Mouse (Mus musculus): ENCODE measurements at regions not wholly inside any gene's neighbourhood (a gene's known extent, or its start where the extent isn't known, plus 50 kb on each side); places are given as distances from the start of the nearest gene placed in this dataset.

- Histone ChIP-seq H3K79me2 (ENCODE audit: control insufficient read depth, insufficient read depth, low read length) (no peaks in the 10 kb centered on the region), H3K36me3 (ENCODE audit: control insufficient read depth, insufficient read depth, low read length) (no peaks in the 10 kb centered on the region), H3K27ac (replicated peaks; ENCODE audit: insufficient read depth, low read depth, low read length) (no peak overlapping the region), H3K4me1 (ENCODE audit: control insufficient read depth, insufficient read depth, low read length) (no peaks in the 10 kb centered on the region), H3K4me3 (ENCODE audit: insufficient read depth, low read depth, low read length) (no peak overlapping the region), H3K9ac (ENCODE audit: low read depth, low read length) (no peak overlapping the region), H3K27me3 (ENCODE audit: control insufficient read depth, insufficient read depth, low read length) (no peaks in the 10 kb centered on the region)
- TF ChIP-seq CTCF (IDR thresholded peaks at IDR 0.05; ENCODE audit: low read depth, low read length) (no peak), POLR2A (IDR thresholded peaks at IDR 0.05; ENCODE audit: extremely low read depth, insufficient read depth, low read length) (no peak)
- DNase-seq (ENCODE audit: extremely low read depth, low read depth, low spot score) = no peak
- WGBS = 95% methylated on average over 1 of the region's 1 CpGs
Measured at GRCm38 (mm10) chr14:55335586-55335985, 113.8 kb downstream of the Dhrs2 start.

GRCm38 (mm10) chr14:55336451-55337195, 114.8 kb downstream of the Dhrs2 start:
- WGBS = 43% methylated on average over 5 of the region's 5 CpGs
- DNase-seq (ENCODE audit: extremely low read depth, low read depth, low spot score) = no peak
- Histone ChIP-seq H3K27ac (replicated peaks; ENCODE audit: insufficient read depth, low read depth, low read length) (no peak overlapping the region), H3K4me1 (ENCODE audit: control insufficient read depth, insufficient read depth, low read length) (no peaks in the 10 kb centered on the region), H3K27me3 (ENCODE audit: control insufficient read depth, insufficient read depth, low read length) (no peaks in the 10 kb centered on the region), H3K79me2 (ENCODE audit: control insufficient read depth, insufficient read depth, low read length) (no peaks in the 10 kb centered on the region), H3K4me3 (ENCODE audit: insufficient read depth, low read depth, low read length) (no peak overlapping the region), H3K36me3 (ENCODE audit: control insufficient read depth, insufficient read depth, low read length) (no peaks in the 10 kb centered on the region), H3K9ac (ENCODE audit: low read depth, low read length) (no peak overlapping the region)
- TF ChIP-seq POLR2A (IDR thresholded peaks at IDR 0.05; ENCODE audit: extremely low read depth, insufficient read depth, low read length) (no peak), CTCF (IDR thresholded peaks at IDR 0.05; ENCODE audit: low read depth, low read length) (no peak)

DNA sequence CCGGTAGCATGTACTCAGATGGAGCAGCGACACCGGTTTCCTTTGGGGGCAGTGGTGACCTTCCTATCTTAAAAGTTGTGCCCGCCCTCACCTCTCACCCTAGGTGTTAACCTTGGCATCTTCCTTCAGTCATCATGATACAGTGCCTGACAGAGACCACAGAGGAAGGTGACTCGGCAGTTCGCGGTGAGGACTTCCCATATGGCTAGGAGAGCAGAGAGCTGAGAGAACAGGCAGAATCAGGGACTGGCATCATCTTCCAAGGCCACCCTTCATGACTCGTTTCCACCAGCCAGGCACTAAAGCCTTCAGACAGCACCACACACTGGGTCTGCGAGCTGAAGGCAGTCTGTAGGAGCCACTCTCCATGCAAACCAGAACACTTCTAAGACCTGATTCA, 116.2 kb downstream of the Dhrs2 start:
- H3K79me2 ChIP-seq (ENCODE audit: control insufficient read depth, insufficient read depth, low read length) = no peaks in the 10 kb centered on the region
- H3K4me3 ChIP-seq (ENCODE audit: insufficient read depth, low read depth, low read length) = no peak overlapping the region
- H3K27me3 ChIP-seq (ENCODE audit: control insufficient read depth, insufficient read depth, low read length) = no peaks in the 10 kb centered on the region
- no peak for DNase-seq (ENCODE audit: extremely low read depth, low read depth, low spot score)
- no peak overlapping the region for H3K9ac ChIP-seq (ENCODE audit: low read depth, low read length)
- no peaks in the 10 kb centered on the region for H3K36me3 ChIP-seq (ENCODE audit: control insufficient read depth, insufficient read depth, low read length)
- WGBS = 74% methylated on average over 9 of the region's 9 CpGs
- no peak for TF ChIP-seq CTCF (IDR thresholded peaks at IDR 0.05; ENCODE audit: low read depth, low read length)
- TF ChIP-seq POLR2A (IDR thresholded peaks at IDR 0.05; ENCODE audit: extremely low read depth, insufficient read depth, low read length) = no peak
- H3K4me1 ChIP-seq (ENCODE audit: control insufficient read depth, insufficient read depth, low read length) = no peaks in the 10 kb centered on the region
- H3K27ac ChIP-seq (replicated peaks; ENCODE audit: insufficient read depth, low read depth, low read length) = no peak overlapping the region

- Histone ChIP-seq H3K36me3 (ENCODE audit: control insufficient read depth, insufficient read depth, low read length) (no peaks in the 10 kb centered on the region), H3K4me1 (ENCODE audit: control insufficient read depth, insufficient read depth, low read length) (no peaks in the 10 kb centered on the region), H3K9ac (ENCODE audit: low read depth, low read length) (no peak overlapping the region), H3K4me3 (ENCODE audit: insufficient read depth, low read depth, low read length) (no peak overlapping the region), H3K27me3 (ENCODE audit: control insufficient read depth, insufficient read depth, low read length) (no peaks in the 10 kb centered on the region), H3K27ac (replicated peaks; ENCODE audit: insufficient read depth, low read depth, low read length) (no peak overlapping the region), H3K79me2 (ENCODE audit: control insufficient read depth, insufficient read depth, low read length) (no peaks in the 10 kb centered on the region)
- TF ChIP-seq CTCF (IDR thresholded peaks at IDR 0.05; ENCODE audit: low read depth, low read length) (no peak), POLR2A (IDR thresholded peaks at IDR 0.05; ENCODE audit: extremely low read depth, insufficient read depth, low read length) (no peak)
- DNase-seq (ENCODE audit: extremely low read depth, low read depth, low spot score) = no peak
- WGBS = 62% methylated on average over 7 of the region's 7 CpGs
Measured at GRCm38 (mm10) chr14:55338500-55338899, 116.7 kb downstream of the Dhrs2 start.

- no peak for DNase-seq (ENCODE audit: extremely low read depth, low read depth, low spot score)
- no peak overlapping the region for H3K4me3 ChIP-seq (ENCODE audit: insufficient read depth, low read depth, low read length)
- no peak overlapping the region for H3K27ac ChIP-seq (replicated peaks; ENCODE audit: insufficient read depth, low read depth, low read length)
- H3K36me3 ChIP-seq (ENCODE audit: control insufficient read depth, insufficient read depth, low read length) = no peaks in the 10 kb centered on the region
- H3K79me2 ChIP-seq (ENCODE audit: control insufficient read depth, insufficient read depth, low read length) = no peaks in the 10 kb centered on the region
- TF ChIP-seq POLR2A (IDR thresholded peaks at IDR 0.05; ENCODE audit: extremely low read depth, insufficient read depth, low read length) = no peak
- no peak for TF ChIP-seq CTCF (IDR thresholded peaks at IDR 0.05; ENCODE audit: low read depth, low read length)
- no peak overlapping the region for H3K9ac ChIP-seq (ENCODE audit: low read depth, low read length)
- H3K27me3 ChIP-seq (ENCODE audit: control insufficient read depth, insufficient read depth, low read length) = no peaks in the 10 kb centered on the region
- WGBS = 56% methylated on average over 9 of the region's 9 CpGs
- H3K4me1 ChIP-seq (ENCODE audit: control insufficient read depth, insufficient read depth, low read length) = no peaks in the 10 kb centered on the region
Measured at GRCm38 (mm10) chr14:55339036-55339614, 117.3 kb downstream of the Dhrs2 start.

- WGBS = 54% methylated on average over 1 of the region's 1 CpGs
- H3K79me2 ChIP-seq (ENCODE audit: control insufficient read depth, insufficient read depth, low read length) = no peaks in the 10 kb centered on the region
- no peak overlapping the region for H3K4me3 ChIP-seq (ENCODE audit: insufficient read depth, low read depth, low read length)
- no peaks in the 10 kb centered on the region for H3K36me3 ChIP-seq (ENCODE audit: control insufficient read depth, insufficient read depth, low read length)
- H3K27me3 ChIP-seq (ENCODE audit: control insufficient read depth, insufficient read depth, low read length) = no peaks in the 10 kb centered on the region
- H3K27ac ChIP-seq (replicated peaks; ENCODE audit: insufficient read depth, low read depth, low read length) = no peak overlapping the region
- no peaks in the 10 kb centered on the region for H3K4me1 ChIP-seq (ENCODE audit: control insufficient read depth, insufficient read depth, low read length)
- no peak overlapping the region for H3K9ac ChIP-seq (ENCODE audit: low read depth, low read length)
- DNase-seq (ENCODE audit: extremely low read depth, low read depth, low spot score) = no peak
- TF ChIP-seq POLR2A (IDR thresholded peaks at IDR 0.05; ENCODE audit: extremely low read depth, insufficient read depth, low read length) (no peak), CTCF (IDR thresholded peaks at IDR 0.05; ENCODE audit: low read depth, low read length) (no peak)
Measured at GRCm38 (mm10) chr14:55343341-55343740, 121.5 kb downstream of the Dhrs2 start.

Measured in liver, adult 2 months (tissue).